Mouse (Mus musculus) ES-CJ7 (cell line): ENCODE data around the gene Akap5.

Source experiments
- DNase-seq: peaks from one replicate; pipeline ENCODE4 v3.0.0; 2011; ENCODE audit warnings: low read depth, low spot score

The Akap5 gene

DNA sequence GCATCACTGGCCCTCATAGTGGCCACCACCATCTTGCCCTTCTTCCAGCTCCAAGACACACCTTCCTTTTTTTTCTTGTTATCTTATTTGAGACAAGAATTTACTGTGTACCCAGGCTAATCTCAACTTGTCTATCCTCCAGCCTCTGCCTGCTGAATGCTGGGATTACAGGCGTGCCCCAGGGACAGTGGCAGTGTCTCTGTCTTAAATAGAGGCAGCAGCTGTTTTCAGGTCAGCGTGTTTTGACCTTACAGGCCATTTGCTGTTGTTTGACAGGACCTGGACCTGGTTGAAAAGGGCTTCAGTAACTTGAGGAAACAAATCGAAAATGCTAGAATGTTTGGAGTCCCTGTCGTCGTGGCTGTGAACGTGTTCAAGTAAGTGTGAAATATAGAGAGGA is 14.1 kb upstream of the Akap5 start:
- DNase-seq: no peak

DNA sequence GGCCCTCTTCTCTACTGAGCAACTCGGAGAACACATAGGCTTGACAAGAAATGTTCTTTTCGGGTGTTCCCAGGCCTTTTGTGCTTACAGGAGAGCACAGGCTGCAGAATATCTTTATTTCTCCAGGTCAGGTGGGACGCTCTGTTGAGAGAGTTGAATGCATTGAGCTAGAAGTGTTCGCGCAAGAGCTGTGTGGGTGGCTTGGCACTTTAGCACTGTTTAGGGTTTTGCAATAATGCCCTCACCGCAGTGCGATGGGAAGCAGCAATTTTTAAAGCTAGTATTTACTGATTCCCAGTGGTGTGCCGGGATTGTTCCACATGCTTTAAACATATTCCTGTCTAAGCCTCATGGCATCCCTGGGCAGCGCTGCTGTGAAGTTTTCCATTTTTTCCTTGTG is 13.5 kb upstream of the Akap5 start:
- DNase-seq: no peak

- no peak for DNase-seq
These were observed 12.7 kb upstream of the Akap5 start for GRCm38 (mm10) chr12:76311951-76312350.

DNA sequence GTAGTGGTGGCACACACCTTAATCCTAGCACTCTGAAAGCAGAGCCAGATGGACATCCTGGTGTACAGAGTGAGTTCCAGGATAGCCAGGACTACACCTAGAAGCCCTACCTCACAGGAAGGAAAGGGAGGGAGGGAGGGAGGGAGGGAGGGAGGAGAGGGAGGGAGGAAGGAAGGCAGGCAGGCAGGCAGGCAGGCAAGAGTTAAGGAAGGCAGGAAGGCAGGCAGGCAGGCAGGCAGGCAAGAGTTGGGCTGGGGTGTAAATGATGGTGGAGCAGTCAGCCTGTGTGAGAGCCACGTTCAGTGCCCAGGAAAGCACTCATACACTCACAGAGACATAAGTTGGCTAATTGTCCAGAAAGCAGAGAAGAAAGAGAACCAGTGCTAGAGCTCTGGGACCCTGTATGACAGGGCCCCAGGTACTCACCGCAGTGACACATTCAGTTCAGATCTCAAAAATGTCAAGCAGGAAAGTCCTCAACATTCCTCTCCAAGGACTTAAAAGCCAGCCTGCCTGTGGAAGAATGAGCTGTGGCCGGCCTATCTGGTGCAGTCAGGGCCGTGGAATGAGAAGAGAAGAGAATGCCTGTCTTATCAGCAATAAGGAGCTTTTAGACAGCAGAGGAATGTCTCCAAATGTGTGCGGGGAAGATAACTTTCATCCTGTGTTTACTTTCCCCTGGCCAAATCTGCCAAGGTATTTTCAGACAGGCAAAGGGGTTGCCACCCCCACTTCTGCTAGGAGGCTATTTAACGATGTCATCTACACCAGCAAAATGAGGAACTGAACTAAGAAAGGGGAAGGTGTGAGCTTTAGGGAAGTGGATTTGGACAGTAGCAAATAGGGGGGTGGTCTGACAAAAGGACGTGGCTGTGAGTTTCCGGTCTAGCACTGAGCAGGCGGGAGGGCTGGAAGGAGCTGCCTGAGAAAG is 6.1 kb upstream of the Akap5 start:
- no peak for DNase-seq

- no peak for DNase-seq
These were observed 1.9 kb downstream of the Akap5 start for GRCm38 (mm10) chr12:76326437-76327220.

GRCm38 (mm10) chr12:76328567-76329354 is 4.1 kb downstream of the Akap5 start:
- DNase-seq: no peak

DNA sequence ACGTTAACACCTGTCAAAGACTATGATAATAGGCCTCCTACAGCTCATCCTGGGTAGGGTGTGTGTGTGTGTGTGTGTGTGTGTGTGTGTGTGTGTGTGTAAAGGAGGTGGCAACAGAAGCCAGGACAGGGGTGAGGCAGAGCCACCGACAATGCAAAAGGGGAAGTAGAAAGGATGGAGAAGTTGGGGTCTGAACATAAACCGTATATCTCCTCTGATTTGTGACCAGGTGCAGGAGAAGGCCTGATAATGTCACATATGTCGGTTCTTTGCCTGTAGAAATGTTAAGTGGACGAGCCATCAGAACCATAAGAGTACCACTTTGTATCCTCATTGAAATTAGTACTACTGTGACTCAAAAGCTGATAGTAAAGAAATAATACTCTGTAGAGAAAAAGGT is 9.0 kb downstream of the Akap5 start:
- no peak for DNase-seq

- no peak for DNase-seq
These were observed 10.9 kb downstream of the Akap5 start for GRCm38 (mm10) chr12:76335641-76336040.

DNA sequence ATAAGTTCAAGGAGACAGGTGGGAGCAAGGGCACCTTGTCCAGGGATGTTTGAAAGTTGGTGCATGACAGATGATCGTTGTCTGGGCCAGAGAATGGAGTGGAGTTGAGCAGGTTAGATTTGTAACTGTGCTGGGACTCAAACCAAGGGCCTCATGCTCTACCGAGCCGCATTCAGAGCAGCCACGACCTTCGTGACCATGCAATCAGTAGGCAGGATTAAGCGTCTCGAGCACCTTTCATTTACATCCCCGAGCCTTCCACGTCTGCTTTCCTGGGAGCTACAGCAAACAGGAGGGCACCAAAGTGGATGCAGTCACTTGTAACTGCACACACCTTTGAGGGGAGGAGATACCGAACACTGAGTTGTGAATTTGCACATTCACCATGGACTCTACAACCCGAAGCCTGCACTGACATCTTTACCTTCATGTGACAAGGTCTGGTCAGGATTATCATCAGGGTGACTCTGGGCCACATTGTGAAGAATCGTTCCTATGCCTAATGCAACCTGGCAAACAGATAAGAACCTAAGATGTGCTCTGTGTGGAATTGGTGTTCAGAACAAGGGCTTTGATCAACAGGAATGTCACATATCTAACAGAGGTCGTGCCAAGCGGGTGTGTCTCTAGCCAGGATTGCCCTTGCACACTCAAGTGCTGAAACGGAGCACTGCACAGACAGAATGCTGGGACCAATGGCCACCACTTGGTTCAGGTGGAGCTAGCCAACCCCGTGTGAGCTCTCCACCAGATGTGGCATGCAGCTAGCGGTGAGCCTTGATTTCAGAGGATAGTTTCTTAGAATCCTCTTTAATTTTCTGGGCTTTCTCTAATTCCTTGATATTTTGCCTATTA is 11.6 kb downstream of the Akap5 start:
- DNase-seq: no peak

DNA sequence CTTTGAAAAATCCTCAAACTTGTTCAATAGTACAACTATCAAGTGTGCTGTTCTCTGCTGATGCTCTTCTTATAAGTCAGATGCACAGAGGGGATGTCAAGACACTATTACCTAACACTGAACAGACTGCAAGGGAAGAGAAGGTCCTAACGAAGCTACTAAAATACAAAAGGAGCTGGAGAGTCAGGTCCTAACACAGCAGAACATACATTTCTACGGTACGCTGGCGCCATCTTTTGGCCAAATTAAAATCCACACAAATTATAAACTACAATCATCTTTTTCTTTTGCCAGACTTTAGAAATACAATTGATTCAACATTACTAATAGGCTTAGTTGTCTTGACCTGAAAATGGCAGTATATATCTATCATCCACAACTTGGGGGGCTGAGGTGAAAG is 16.4 kb downstream of the Akap5 start:
- DNase-seq: peak; percentile 50

DNA sequence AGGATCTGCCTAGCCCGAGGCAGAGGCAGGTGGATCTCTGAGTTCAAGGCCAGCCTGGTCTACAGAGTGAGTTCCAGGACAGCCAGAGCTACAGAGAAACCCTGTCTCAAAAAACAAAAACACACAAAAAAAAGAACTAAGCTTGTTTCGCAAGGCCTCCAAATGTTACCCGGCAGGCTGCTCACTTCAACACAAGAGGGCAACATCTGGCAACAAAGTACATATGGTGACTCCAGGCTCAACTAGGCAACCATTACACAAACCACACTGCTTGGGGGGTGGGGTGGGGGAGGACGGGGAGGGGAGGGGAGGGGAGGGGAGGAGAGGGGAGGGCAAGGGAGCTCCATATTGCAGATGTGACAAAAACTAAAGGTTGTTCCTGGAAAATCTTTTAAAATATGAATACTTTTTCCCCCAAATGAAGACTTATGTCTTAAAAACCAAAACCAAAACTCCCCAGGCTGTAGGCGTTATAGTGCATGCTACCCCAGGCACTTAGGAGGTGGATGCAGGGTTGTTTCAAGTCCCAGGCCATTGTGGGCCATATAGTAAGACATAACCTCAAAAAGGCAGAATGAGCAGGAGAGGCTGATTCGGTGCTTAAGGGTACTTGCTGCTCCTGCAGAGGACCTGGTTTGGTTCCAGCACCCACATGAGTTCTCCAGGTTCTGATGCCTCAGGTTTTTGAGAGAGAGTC is 21.2 kb downstream of the Akap5 start:
- DNase-seq: peak; percentile 25

DNA sequence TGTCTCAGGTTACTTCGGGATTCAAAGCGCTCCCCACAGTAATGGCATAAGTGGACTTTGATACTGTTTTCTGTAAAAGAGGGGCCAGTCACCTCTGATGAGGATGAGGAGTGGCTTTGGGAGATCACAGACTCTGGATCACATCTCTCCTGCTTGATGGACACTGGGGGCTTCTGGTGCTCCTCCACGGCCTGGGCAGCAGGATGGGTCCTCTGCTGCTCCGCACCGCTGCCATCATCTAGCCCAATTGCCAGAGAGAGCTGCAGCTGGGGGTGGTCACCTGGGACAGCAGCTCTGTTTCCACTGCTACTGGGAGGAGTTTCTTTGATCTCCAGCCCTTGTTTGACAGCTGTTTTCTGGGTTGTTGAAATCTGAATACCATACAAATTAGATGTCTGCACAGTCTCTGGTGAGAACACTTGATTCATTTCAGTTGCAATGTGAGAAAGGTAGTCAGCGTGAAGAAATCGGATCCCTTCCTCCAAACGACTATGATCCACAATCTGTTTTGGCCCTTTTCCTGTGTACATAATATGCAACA is 25.1 kb downstream of the Akap5 start:
- DNase-seq: no peak

- no peak for DNase-seq
These were observed 36.2 kb downstream of the Akap5 start for GRCm38 (mm10) chr12:76360868-76361267.

DNA sequence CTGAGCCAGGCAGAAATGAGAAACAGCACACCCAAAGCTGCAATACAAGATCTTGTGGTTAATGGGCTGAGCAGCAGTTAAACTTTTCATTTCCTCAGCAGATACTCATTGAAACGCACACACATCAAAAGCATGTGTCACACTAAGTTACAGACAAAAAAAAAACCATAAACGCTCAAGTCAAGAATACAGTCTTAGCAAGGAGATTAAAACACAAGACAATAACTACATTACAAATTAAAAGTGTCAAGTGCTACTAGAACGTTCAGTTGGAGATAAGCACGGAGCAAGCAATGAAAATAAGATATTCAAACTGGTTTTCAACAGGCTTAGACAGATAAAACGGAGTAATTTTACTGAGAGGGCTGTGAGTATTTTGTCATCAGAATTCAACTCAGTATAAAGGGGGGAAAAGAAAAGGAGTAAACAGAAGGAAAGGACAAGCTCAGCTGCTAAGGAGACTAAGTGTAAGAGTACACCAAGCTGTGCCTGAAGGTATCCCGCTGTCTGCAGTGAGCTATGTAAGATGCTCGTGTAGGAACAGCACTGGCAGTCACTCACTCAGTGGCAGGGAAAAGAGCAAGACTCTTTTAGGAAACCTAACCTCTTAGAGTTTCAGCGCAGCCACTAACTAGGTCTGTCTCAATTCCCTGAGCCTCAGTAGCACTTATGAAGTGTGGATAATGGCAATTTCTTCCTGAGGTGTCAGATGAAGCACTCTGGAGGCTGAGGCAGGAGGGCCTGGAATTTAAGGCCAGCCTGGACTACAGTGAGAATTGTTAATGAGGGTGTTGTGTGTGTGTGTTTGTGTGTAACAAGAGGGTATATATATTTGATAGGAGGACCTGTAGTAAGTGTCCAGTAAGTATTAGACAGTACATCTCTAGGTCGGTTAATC is 37.0 kb downstream of the Akap5 start:
- no peak for DNase-seq

DNA sequence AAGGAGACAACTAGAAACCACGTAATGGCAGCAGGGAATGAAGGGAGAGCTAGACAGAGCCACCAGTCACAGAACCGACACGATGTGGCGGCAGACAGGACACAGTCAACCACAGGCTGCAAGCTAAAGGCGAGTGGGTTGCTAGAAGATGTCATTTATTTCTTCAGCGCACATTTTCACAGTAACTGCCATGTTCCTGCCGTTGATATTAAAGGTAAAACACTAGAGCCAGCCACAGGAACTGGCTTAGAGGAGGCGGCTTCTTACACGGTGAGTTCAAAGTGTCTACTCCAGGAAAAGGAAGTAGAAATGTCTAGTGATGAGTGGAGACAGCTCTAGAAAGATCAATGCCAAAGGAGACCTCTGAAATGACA is 37.6 kb downstream of the Akap5 start:
- no peak for DNase-seq

GRCm38 (mm10) chr12:76366276-76366675 is 41.6 kb downstream of the Akap5 start:
- no peak for DNase-seq

- DNase-seq: peak; percentile 50
These were observed 42.7 kb downstream of the Akap5 start for GRCm38 (mm10) chr12:76367096-76367995.

GRCm38 (mm10) chr12:76368201-76368789 is 43.6 kb downstream of the Akap5 start:
- DNase-seq: no peak
